Mouse (Mus musculus): ENCODE results near the gene Scube1. TPM values are rescaled to one million over a fixed set of nuclear protein-coding genes. Genes with fewer than 3 reads are reported as not detected.

Gene Scube1
- polyA plus RNA-seq, 1 experiment from 2014 or later: 3.6 TPM

DNA sequence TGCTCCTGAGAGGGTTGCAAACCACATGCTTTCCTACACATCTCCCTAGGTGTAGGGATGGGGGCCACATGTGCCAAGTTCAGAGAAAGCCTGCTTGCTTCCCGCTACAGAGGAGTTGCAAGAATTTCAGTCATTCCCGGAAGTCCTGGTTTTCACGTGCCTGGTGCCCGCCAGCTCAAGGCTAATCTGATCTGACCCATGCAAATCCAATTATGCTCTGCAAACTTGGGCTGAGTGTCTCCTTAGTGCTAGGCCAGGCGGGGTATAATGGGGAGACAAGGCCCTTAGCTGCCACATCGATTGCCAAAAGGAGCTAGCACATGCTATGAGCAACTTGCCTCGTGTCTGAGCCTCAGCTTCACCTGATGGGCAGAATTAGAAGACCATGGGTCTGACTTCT, 62.7 kb downstream of the Scube1 start:
- no peak overlapping the region for H3K27ac ChIP-seq (ENCODE audit: low read length)

GRCm38 (mm10) chr15:83642518-83642917, 82.3 kb downstream of the Scube1 start:
- no peaks in the 10 kb centered on the region for H3K27me3 ChIP-seq (replicated peaks; ENCODE audit: control insufficient read depth, insufficient read depth, low read length)
- 0 out of 2 replicates have a peak, but pooled peaks cover 4% of the 10 kb centered on the region for H3K4me1 ChIP-seq (ENCODE audit: control insufficient read depth, insufficient read depth, low read length)
- H3K4me2 ChIP-seq (ENCODE audit: low read depth, low read length): no peak overlapping the region
- H3K9me3 ChIP-seq (ENCODE audit: control insufficient read depth, low read length): no peaks in the 10 kb centered on the region
- no peak overlapping the region for H3K9ac ChIP-seq (ENCODE audit: low read depth, low read length)
- no peak overlapping the region for H3K27ac ChIP-seq (ENCODE audit: low read length)
- H3K36me3 ChIP-seq (ENCODE audit: control insufficient read depth, insufficient read depth, low read length): no peaks in the 10 kb centered on the region
- H3K4me3 ChIP-seq (ENCODE audit: low read length): no peak overlapping the region
- 87% methylated on average over 6 of the region's 6 CpGs for WGBS
- ATAC-seq: no peak

More for the DNA sequence above, 62.7 kb downstream of the Scube1 start:
- Histone ChIP-seq H3K4me1 (ENCODE audit: control insufficient read depth, insufficient read depth, low read length) (peaks cover 7% of the 10 kb centered on the region; the same call in 1 of the 2 replicates), H3K27me3 (replicated peaks; ENCODE audit: control insufficient read depth, insufficient read depth, low read length) (no peaks in the 10 kb centered on the region), H3K4me3 (ENCODE audit: low read length) (no peak overlapping the region), H3K9me3 (ENCODE audit: control insufficient read depth, low read length) (no peaks in the 10 kb centered on the region), H3K36me3 (ENCODE audit: control insufficient read depth, insufficient read depth, low read length) (no peaks in the 10 kb centered on the region), H3K4me2 (ENCODE audit: low read depth, low read length) (no peak overlapping the region), H3K9ac (ENCODE audit: low read depth, low read length) (no peak overlapping the region)
- 60% methylated on average over 7 of the region's 7 CpGs for WGBS
- ATAC-seq: no peak

DNA sequence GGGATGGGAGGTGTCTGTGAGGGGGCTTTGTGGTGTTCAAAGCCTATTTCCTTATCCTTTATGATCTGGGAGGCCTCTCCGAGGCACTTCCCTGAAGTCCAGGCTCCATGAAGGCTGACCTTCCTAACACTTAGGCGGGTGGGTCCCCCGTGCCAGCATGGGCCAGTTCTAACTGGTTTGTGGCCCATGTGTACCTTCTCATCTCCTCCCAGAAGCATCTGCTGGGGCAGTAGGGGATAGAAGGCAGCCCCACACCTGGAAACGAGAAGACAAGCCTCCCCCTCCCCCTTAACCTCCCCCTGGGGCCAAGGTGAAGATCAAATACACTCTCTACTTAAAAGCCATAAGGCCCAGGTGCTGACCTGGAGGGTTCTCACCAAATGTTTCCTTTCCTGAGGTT, 84.6 kb downstream of the Scube1 start:
- no peak for ATAC-seq
- Histone ChIP-seq H3K4me3 (ENCODE audit: low read length) (no peak overlapping the region), H3K4me2 (ENCODE audit: low read depth, low read length) (no peak overlapping the region), H3K9me3 (ENCODE audit: control insufficient read depth, low read length) (no peaks in the 10 kb centered on the region), H3K27me3 (replicated peaks; ENCODE audit: control insufficient read depth, insufficient read depth, low read length) (no peaks in the 10 kb centered on the region), H3K4me1 (ENCODE audit: control insufficient read depth, insufficient read depth, low read length) (0 out of 2 replicates have a peak, but pooled peaks cover 4% of the 10 kb centered on the region), H3K36me3 (ENCODE audit: control insufficient read depth, insufficient read depth, low read length) (no peaks in the 10 kb centered on the region), H3K27ac (ENCODE audit: low read length) (no peak overlapping the region), H3K9ac (ENCODE audit: low read depth, low read length) (no peak overlapping the region)
- WGBS: 39% methylated on average over 4 of the region's 4 CpGs

GRCm38 (mm10) chr15:83639160-83639559, 85.7 kb downstream of the Scube1 start:
- Histone ChIP-seq H3K9me3 (ENCODE audit: control insufficient read depth, low read length) (no peaks in the 10 kb centered on the region), H3K36me3 (ENCODE audit: control insufficient read depth, insufficient read depth, low read length) (no peaks in the 10 kb centered on the region), H3K4me1 (ENCODE audit: control insufficient read depth, insufficient read depth, low read length) (0 out of 2 replicates have a peak, but pooled peaks cover 4% of the 10 kb centered on the region), H3K9ac (ENCODE audit: low read depth, low read length) (no peak overlapping the region), H3K27ac (ENCODE audit: low read length) (no peak overlapping the region), H3K4me2 (ENCODE audit: low read depth, low read length) (no peak overlapping the region), H3K4me3 (ENCODE audit: low read length) (no peak overlapping the region), H3K27me3 (replicated peaks; ENCODE audit: control insufficient read depth, insufficient read depth, low read length) (no peaks in the 10 kb centered on the region)
- no peak for ATAC-seq
- 44% methylated on average over 3 of the region's 3 CpGs for WGBS

DNA sequence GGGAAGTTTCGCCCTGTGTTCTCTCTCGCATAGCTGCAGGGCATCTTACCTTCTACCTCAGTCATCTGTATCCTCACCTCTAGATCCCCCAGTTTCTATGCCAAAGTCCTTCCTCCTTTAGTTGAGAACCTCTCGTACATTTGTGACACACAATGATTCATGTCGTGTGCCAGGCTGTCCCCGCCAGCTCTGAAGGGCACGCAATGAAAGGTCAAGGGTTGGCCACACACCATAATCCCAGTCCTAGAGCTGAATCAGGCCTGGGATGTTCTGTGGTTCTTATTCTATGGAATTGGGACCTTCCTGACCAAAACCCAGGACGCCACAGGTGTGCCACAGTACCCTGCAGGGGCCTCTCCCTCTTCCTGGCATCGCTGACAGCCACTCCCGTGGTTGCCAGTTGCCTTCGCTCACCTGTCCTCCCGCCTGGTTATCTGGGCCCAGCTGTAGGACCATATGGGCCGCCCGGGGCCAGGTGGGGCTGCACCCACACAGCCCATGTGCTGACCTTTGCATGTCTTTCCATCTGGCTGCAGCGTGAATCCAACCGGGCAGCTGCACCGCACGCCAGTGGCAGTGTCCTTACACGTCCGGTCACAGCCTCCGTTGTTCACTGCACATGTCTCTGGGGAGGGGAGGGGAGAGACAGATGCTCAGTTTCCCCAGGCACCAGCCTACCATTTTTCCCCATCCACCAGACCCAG, 86.5 kb downstream of the Scube1 start:
- Histone ChIP-seq H3K4me3 (ENCODE audit: low read length) (no peak overlapping the region), H3K27me3 (replicated peaks; ENCODE audit: control insufficient read depth, insufficient read depth, low read length) (no peaks in the 10 kb centered on the region), H3K27ac (ENCODE audit: low read length) (no peak overlapping the region), H3K36me3 (ENCODE audit: control insufficient read depth, insufficient read depth, low read length) (no peaks in the 10 kb centered on the region), H3K9me3 (ENCODE audit: control insufficient read depth, low read length) (no peaks in the 10 kb centered on the region), H3K9ac (ENCODE audit: low read depth, low read length) (no peak overlapping the region), H3K4me1 (ENCODE audit: control insufficient read depth, insufficient read depth, low read length) (0 out of 2 replicates have a peak, but pooled peaks cover 4% of the 10 kb centered on the region), H3K4me2 (ENCODE audit: low read depth, low read length) (no peak overlapping the region)
- WGBS: 74% methylated on average over 20 of the region's 20 CpGs
- no peak for ATAC-seq

DNA sequence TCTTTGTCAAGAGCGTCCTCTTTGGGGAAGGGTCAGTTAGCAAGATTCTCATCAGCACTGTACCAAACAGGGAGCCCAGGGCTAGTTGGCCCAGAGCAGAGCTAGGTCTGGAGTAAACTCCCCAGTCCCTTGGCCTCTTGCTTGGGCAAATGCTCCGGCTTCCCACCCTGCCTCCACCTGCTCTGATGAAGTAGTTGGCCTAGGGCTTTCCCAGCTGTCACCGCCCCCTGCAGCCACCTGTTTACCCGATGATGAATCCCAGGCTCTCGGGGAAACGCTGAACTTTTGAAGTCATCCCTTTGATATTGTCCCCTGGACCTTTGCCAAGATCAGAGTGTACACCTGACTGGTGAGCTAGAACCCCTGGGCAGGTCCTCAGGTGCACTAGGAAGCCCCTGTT, 88.1 kb downstream of the Scube1 start:
- Histone ChIP-seq H3K27ac (ENCODE audit: low read length) (no peak overlapping the region), H3K4me3 (ENCODE audit: low read length) (no peak overlapping the region), H3K27me3 (replicated peaks; ENCODE audit: control insufficient read depth, insufficient read depth, low read length) (no peaks in the 10 kb centered on the region), H3K4me2 (ENCODE audit: low read depth, low read length) (no peak overlapping the region), H3K4me1 (ENCODE audit: control insufficient read depth, insufficient read depth, low read length) (0 out of 2 replicates have a peak, but pooled peaks cover 4% of the 10 kb centered on the region), H3K36me3 (ENCODE audit: control insufficient read depth, insufficient read depth, low read length) (no peaks in the 10 kb centered on the region), H3K9ac (ENCODE audit: low read depth, low read length) (no peak overlapping the region), H3K9me3 (ENCODE audit: control insufficient read depth, low read length) (no peaks in the 10 kb centered on the region)
- ATAC-seq: no peak
- WGBS: 53% methylated on average over 6 of the region's 6 CpGs

DNA sequence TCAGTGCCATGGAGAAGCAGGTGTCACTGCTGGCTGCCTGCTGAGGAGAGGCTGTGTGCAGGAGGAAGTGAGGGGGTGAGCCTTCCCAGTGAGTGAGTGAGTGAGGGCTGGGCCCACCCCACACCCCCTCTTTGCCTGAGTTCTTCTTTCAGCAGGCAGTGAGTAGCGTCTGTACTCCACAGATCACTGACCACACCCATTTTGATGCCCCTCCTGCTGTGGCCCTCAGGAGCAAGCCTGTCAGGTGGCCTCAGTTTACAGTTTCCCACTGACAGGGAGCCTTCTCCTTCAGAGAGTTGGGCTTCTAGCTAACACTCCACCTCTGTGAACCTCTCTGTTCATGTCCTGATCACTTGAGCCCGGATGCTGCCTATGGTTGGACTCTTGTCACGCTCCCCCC, 89.6 kb downstream of the Scube1 start:
- no peak overlapping the region for H3K4me2 ChIP-seq (ENCODE audit: low read depth, low read length)
- ATAC-seq: no peak
- no peak overlapping the region for H3K27ac ChIP-seq (ENCODE audit: low read length)
- no peaks in the 10 kb centered on the region for H3K27me3 ChIP-seq (replicated peaks; ENCODE audit: control insufficient read depth, insufficient read depth, low read length)
- no peak overlapping the region for H3K9ac ChIP-seq (ENCODE audit: low read depth, low read length)
- 34% methylated on average over 3 of the region's 3 CpGs for WGBS
- H3K4me1 ChIP-seq (ENCODE audit: control insufficient read depth, insufficient read depth, low read length): 0 out of 2 replicates have a peak, but pooled peaks cover 4% of the 10 kb centered on the region
- no peaks in the 10 kb centered on the region for H3K9me3 ChIP-seq (ENCODE audit: control insufficient read depth, low read length)
- H3K4me3 ChIP-seq (ENCODE audit: low read length): no peak overlapping the region
- no peaks in the 10 kb centered on the region for H3K36me3 ChIP-seq (ENCODE audit: control insufficient read depth, insufficient read depth, low read length)

- Histone ChIP-seq H3K27ac (ENCODE audit: low read length) (no peak overlapping the region), H3K9me3 (ENCODE audit: control insufficient read depth, low read length) (peaks cover 5% of the 10 kb centered on the region; the same call in 1 of the 2 replicates), H3K4me1 (ENCODE audit: control insufficient read depth, insufficient read depth, low read length) (0 out of 2 replicates have a peak, but pooled peaks cover 3% of the 10 kb centered on the region), H3K4me3 (ENCODE audit: low read length) (no peak overlapping the region), H3K9ac (ENCODE audit: low read depth, low read length) (no peak overlapping the region), H3K27me3 (replicated peaks; ENCODE audit: control insufficient read depth, insufficient read depth, low read length) (no peaks in the 10 kb centered on the region), H3K4me2 (ENCODE audit: low read depth, low read length) (no peak overlapping the region), H3K36me3 (ENCODE audit: control insufficient read depth, insufficient read depth, low read length) (no peaks in the 10 kb centered on the region)
- ATAC-seq: no peak
- 14% methylated on average over 1 of the region's 1 CpGs for WGBS
Measured at GRCm38 (mm10) chr15:83634076-83634475, 90.7 kb downstream of the Scube1 start.

DNA sequence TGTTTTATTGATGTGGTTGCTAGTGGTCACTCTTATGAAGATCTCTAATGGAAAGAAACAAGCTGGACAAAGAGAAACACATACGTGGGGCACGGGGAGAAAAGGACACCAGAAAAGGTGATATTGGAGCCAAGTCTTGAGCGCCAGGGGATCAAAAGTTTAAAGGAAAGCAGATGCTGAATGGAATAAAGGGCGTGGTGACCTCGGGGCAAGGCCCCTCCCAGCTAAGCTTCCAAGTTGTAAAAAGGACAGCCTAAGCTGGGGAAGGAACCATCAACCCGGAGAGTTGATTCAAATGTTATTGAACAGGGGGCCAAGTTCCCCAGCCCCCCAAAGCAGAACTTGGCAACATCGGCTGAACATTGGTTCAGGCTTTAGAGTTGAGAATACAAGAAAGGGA, 93.8 kb downstream of the Scube1 start:
- Histone ChIP-seq H3K4me3 (ENCODE audit: low read length) (no peak overlapping the region), H3K27ac (ENCODE audit: low read length) (no peak overlapping the region), H3K9ac (ENCODE audit: low read depth, low read length) (no peak overlapping the region), H3K4me1 (ENCODE audit: control insufficient read depth, insufficient read depth, low read length) (no peaks in the 10 kb centered on the region), H3K9me3 (ENCODE audit: control insufficient read depth, low read length) (peaks cover 5% of the 10 kb centered on the region; the same call in 1 of the 2 replicates), H3K27me3 (replicated peaks; ENCODE audit: control insufficient read depth, insufficient read depth, low read length) (no peaks in the 10 kb centered on the region), H3K4me2 (ENCODE audit: low read depth, low read length) (no peak overlapping the region), H3K36me3 (ENCODE audit: control insufficient read depth, insufficient read depth, low read length) (no peaks in the 10 kb centered on the region)
- 77% methylated on average over 7 of the region's 7 CpGs for WGBS
- ATAC-seq: no peak

All from intestine, embryonic 16.5 days (tissue).